Mouse (Mus musculus): Measurements from ENCODE around the gene Enpp6.

The Enpp6 gene

GRCm38 (mm10) chr8:47061105-47061720 lies 74.5 kb downstream of the Enpp6 start:
- DNase-seq (ENCODE audit: low read depth, low spot score), result no peak

DNA sequence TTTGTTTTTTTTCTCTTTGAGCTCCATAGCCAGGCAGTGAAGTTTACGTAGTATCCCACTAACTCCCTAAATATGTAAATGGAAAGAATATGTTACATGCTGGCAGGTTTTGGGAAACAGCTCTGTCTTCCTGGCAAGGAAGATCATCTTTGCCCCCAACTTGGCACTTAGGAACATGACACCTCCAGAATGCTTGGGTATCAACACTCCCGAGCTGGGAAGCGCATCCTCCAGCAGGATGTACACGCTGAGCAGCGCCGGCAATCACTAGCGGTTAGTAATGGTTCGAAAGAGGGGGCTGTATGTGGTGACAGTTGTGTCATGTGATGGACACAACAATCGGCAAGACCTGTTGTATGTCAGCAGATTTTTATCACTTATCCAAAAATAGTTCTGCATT lies 80.4 kb downstream of the Enpp6 start:
- no peak for DNase-seq (ENCODE audit: low read depth, low spot score)

DNA sequence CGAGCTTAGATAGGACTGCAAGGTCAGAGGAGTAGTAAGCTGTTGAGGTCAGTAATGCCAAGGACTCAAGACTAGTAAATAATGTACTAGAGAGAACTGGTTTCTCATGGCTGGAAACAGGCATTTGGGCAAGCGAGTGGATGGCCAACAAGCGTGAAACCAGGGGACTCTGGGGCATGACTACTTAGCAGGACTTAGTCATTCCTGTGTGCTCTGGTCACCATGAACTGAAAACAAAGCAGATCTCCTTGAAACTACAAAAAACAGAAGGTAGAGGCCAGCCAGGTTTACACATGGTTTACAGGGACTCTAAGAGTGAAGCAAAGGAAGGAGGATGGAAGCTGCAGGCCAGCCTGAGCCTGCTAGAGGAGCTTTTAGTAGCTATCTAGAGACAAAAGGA lies 82.9 kb downstream of the Enpp6 start:
- no peak for DNase-seq (ENCODE audit: low read depth, low spot score)

GRCm38 (mm10) chr8:47072001-47072400 lies 85.3 kb downstream of the Enpp6 start:
- no peak for DNase-seq (ENCODE audit: low read depth, low spot score)

DNA sequence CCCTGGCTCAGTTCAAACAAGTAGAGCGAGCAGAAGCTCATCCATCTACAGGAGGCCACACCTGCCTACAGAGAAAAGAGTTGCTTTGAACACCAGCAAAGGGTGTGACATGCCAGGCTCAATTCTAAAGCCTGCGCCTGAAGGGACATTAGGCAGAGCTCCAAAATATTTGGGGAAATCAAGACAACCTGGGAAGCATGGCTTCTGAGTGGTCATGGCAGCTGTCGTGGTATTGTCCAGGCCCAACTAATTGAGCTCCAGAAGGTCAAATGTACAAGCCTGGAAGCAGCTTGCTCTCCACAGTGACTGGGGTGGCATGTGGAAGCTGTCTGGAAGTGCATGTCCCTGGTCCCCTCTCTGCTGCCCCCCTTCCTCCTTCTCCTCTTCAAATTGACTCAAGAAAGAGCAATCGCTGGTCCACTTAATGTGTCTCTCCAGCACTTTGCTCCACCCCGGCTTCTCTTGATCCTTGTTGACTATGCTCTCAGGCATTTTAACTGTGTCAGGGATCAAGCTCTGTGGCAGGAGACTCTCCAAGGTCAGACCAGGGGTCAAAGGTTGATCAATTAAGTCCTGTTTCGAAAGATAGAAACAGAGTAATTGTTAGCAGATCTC lies 89.4 kb downstream of the Enpp6 start:
- no peak for DNase-seq (ENCODE audit: low read depth, low spot score)

- DNase-seq (ENCODE audit: low read depth, low spot score), result no peak
Measured at GRCm38 (mm10) chr8:47080037-47080436, 93.3 kb downstream of the Enpp6 start.

GRCm38 (mm10) chr8:47082201-47083027 lies 95.7 kb downstream of the Enpp6 start:
- DNase-seq (ENCODE audit: low read depth, low spot score), result no peak

DNA sequence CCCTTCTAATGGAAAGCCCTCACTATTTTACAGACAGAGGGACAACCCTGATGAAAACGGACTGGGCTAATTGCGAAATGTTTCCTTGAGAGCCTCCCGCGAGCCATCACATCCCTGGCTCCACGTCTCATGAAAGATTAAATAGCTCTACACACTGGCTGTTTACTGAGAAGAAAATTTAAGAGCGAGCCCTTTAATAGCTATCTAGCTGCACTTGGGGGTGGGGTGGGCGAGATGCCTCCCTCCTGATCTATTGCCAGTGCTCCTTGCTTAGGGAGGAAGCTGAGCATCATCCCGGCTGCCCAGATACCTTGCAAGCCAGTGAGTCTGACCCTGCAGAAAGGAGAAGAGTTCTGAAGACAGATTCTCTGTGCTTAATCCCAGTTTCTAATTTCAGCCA lies 103.3 kb downstream of the Enpp6 start:
- no peak for DNase-seq (ENCODE audit: low read depth, low spot score)

- DNase-seq (ENCODE audit: low read depth, low spot score), result no peak
Measured at GRCm38 (mm10) chr8:47105617-47106016, 118.9 kb downstream of the Enpp6 start.

- no peak for DNase-seq (ENCODE audit: low read depth, low spot score)
Measured at GRCm38 (mm10) chr8:47114133-47114796, 127.6 kb downstream of the Enpp6 start.

DNA sequence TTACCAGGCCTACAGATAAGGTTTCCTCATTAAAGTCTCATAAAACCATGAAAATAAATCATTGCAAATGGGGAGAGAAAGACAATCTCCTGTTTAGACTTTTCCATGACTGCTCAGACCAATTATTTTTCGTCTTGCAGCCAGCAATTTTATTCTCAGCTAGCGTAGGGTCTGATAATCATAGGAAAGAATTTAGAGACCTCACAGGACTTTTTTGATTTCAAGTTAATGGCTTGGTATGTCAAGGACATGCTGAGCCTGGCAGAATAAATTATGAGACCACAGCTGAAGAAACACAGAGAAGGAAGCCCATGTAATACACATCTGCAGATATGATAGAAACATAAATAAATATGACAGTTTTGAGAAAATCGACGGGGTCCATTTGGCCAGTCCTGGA lies 130.6 kb downstream of the Enpp6 start:
- no peak for DNase-seq (ENCODE audit: low read depth, low spot score)

GRCm38 (mm10) chr8:47119895-47120294 lies 133.2 kb downstream of the Enpp6 start:
- no peak for DNase-seq (ENCODE audit: low read depth, low spot score)

GRCm38 (mm10) chr8:47128859-47129258 lies 142.2 kb downstream of the Enpp6 start:
- no peak for DNase-seq (ENCODE audit: low read depth, low spot score)

GRCm38 (mm10) chr8:47133381-47133780 lies 146.7 kb downstream of the Enpp6 start:
- no peak for DNase-seq (ENCODE audit: low read depth, low spot score)

DNA sequence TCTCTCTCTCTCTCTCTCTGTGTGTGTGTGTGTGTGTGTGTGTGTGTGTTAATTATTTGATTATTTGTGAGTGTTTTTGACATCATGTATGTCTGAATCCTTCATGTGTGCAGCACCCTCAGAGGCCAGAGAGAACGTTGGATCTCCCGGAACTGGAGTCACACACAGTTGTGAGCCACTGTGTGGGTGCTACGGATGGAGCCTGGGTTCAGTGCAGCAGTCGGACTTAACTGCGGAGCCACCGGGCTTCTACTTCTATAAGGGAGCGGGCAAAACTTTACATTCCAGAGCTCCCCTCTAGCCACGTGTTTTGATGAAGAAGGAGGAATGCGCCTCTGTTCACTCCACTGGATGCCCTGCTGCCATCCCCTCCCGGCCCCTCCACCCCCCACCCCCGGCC lies 148.0 kb downstream of the Enpp6 start:
- DNase-seq (ENCODE audit: low read depth, low spot score), result no peak

DNA sequence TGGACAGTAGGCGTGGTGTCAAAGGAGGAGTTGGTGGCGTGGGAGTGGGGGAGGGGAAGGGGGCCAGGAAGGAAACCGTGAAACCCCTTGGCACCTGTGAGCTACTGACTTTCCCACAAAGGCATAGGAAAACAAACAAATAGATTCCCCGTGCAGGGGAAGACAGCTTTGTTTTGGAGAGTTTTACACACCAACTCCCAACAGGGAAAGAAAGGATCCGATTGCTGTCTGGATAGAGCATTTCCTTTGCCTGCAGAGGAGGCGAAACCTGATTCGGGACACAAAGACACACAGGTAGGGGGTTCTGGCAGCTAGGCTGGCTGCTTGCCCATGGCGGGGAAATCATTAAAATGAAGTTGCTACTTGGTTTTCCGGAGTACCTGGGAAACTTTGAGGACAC lies 148.9 kb downstream of the Enpp6 start:
- DNase-seq (ENCODE audit: low read depth, low spot score), result no peak

DNA sequence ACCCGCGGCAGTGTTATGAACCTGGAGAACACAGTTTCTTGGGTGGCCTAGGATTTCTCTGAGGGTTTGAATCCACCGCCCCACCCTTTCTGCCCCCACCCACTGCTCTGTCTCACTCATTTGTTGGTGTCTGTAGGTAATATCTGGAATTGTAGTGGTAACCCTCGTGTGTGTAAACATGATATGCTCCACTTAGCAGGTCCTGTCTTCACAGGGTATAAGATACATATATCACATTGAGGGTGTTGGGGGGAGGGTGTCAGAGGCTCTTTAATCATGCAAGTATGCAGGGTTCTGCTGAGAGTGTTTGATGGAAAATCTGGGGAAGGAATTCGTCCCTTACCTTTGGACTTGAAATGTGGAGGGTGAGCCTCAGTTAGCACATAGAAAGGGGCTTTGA lies 149.4 kb downstream of the Enpp6 start:
- DNase-seq (ENCODE audit: low read depth, low spot score), result no peak

GRCm38 (mm10) chr8:47145258-47145657 lies 158.6 kb downstream of the Enpp6 start:
- DNase-seq (ENCODE audit: low read depth, low spot score), result no peak
